Mouse (Mus musculus): ENCODE data around the gene Nkain4. TPM values are rescaled to one million over a fixed set of nuclear protein-coding genes. Genes with fewer than 3 reads are reported as not detected.

Gene Nkain4
- polyA plus RNA-seq, 1 experiment from 2014 or later = 43.7 TPM

GRCm38 (mm10) chr2:180889921-180890280 lies 64.6 kb downstream of the Nkain4 start:
- no peak for DNase-seq (ENCODE audit: low spot score)
- Histone ChIP-seq H3K9me3 (replicated peaks) (no peaks in the 10 kb centered on the region), H3K4me3 (peak overlapping the region; percentile 78), H3K36me3 (peaks cover 27% of the 10 kb centered on the region), H3K4me1 (peaks cover 85% of the 10 kb centered on the region), H3K27ac (replicated peaks) (peak overlapping the region; percentile 99), H3K27me3 (ENCODE audit: low read depth, poor library complexity, severe bottlenecking) (peaks cover 58% of the 10 kb centered on the region)
- WGBS = 8% methylated on average over 4 of the region's 4 CpGs

DNA sequence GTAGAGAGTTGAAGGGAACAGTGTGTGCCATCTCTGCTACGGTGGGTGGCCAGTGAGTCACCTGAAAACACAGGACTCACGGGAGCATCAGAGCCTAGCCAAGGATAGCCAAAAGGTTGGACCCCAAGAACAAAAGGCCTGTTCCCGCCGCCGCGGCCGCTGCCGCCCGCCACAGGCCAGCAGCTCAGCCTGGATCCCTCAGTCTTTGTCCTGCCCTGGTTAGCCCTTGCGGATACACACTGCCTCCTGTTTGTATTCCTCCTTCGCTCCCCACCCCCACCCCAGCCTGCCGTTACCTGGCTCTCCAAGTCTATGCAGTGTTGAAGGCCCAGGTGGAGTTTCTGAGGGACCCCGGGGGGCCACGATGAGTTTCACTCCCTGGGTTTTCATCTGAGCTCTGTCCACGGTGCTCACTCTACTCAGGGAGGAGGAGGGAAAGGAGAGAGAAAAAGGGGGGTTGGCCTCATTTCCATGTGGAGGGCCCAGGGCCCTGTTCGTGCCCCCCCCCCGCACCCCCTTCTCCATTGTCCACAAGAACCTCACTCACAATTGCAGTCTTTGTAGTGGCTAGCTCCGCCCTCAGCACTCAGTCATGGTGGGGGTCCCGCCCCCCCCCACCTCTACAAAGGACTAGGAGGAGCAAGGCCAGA lies 65.1 kb downstream of the Nkain4 start:
- Histone ChIP-seq H3K36me3 (peaks cover 32% of the 10 kb centered on the region), H3K27ac (replicated peaks) (peak overlapping the region; percentile 99), H3K4me3 (peak overlapping the region; percentile 78), H3K4me1 (peaks cover 82% of the 10 kb centered on the region), H3K9me3 (replicated peaks) (no peaks in the 10 kb centered on the region), H3K27me3 (ENCODE audit: low read depth, poor library complexity, severe bottlenecking) (peaks cover 53% of the 10 kb centered on the region)
- peak; percentile 85 for DNase-seq (ENCODE audit: low spot score)
- 2% methylated on average over 19 of the region's 19 CpGs for WGBS

- H3K27me3 ChIP-seq (ENCODE audit: low read depth, poor library complexity, severe bottlenecking) = peaks cover 12% of the 10 kb centered on the region
- no peaks in the 10 kb centered on the region for H3K9me3 ChIP-seq (replicated peaks)
- H3K4me3 ChIP-seq = no peak overlapping the region
- peaks cover 75% of the 10 kb centered on the region for H3K4me1 ChIP-seq
- no peak for DNase-seq (ENCODE audit: low spot score)
- peaks cover 74% of the 10 kb centered on the region for H3K36me3 ChIP-seq
- H3K27ac ChIP-seq (replicated peaks) = peak overlapping the region; percentile 35; the same call in 1 of the 2 replicates
- 75% methylated on average over 5 of the region's 5 CpGs for WGBS
Measured at GRCm38 (mm10) chr2:180885270-180885669, 69.2 kb downstream of the Nkain4 start.

Small RNA genes lying within 50 kb of the gene (microRNA-seq; reads per million reads assigned to microRNA genes)
- gene Mir124a-3 = 10.2 reads per million, percentile 21 among the genes with 10 or more reads in this experiment

Other genes with a start within 250 kb of the Nkain4 start
- gene Dido1, start 244.7 kb downstream of the Nkain4 start, polyA plus RNA-seq (2016; fragmentation: Nextera tagmentation; extraction: Ambion mirVana) = 30.9 and 34.6 TPM in 2 replicates
- gene Gid8, start 244.6 kb downstream of the Nkain4 start, polyA plus RNA-seq (2016; fragmentation: Nextera tagmentation; extraction: Ambion mirVana) = 50.2 TPM in 2 replicates
- 0.43 and 0.57 TPM in 2 replicates for gene Slc17a9, start 229.4 kb downstream of the Nkain4 start, polyA plus RNA-seq (2016; fragmentation: Nextera tagmentation; extraction: Ambion mirVana)
- gene Bhlhe23, start 177.8 kb downstream of the Nkain4 start, polyA plus RNA-seq (2016; fragmentation: Nextera tagmentation; extraction: Ambion mirVana) = 10.8 and 12.0 TPM in 2 replicates
- gene Ythdf1, start 33.8 kb downstream of the Nkain4 start, polyA plus RNA-seq (2016; fragmentation: Nextera tagmentation; extraction: Ambion mirVana) = 51.9 and 61.4 TPM in 2 replicates
- gene Birc7, start 25.7 kb downstream of the Nkain4 start, polyA plus RNA-seq (2016; fragmentation: Nextera tagmentation; extraction: Ambion mirVana) = 0.48 and 0.56 TPM in 2 replicates
- gene Arfgap1, start 12.5 kb upstream of the Nkain4 start, polyA plus RNA-seq (2016; fragmentation: Nextera tagmentation; extraction: Ambion mirVana) = 81.6 and 87.1 TPM in 2 replicates
- 0.14 and 0.52 TPM in 2 replicates for gene Col20a1, start 31.8 kb upstream of the Nkain4 start, polyA plus RNA-seq (2016; fragmentation: Nextera tagmentation; extraction: Ambion mirVana)
- gene Chrna4, start 88.8 kb upstream of the Nkain4 start, polyA plus RNA-seq (2016; fragmentation: Nextera tagmentation; extraction: Ambion mirVana) = 17.9 and 23.8 TPM in 2 replicates
- 3.5 and 9.7 TPM in 2 replicates for gene Kcnq2, start 180.6 kb upstream of the Nkain4 start, polyA plus RNA-seq (2016; fragmentation: Nextera tagmentation; extraction: Ambion mirVana)
- gene Eef1a2, start 202.3 kb upstream of the Nkain4 start, polyA plus RNA-seq (2016; fragmentation: Nextera tagmentation; extraction: Ambion mirVana) = 0.29 TPM in 1 of 2 replicates, not detected in the other
- 375 and 418 TPM in 2 replicates for gene Ppdpf, start 232.5 kb upstream of the Nkain4 start, polyA plus RNA-seq (2016; fragmentation: Nextera tagmentation; extraction: Ambion mirVana)
- gene Ptk6, start 248.1 kb upstream of the Nkain4 start, polyA plus RNA-seq (2016; fragmentation: Nextera tagmentation; extraction: Ambion mirVana) = 0.07 TPM in 1 of 2 replicates, not detected in the other

Data from midbrain, embryonic 10.5 days (tissue).